Mouse (Mus musculus) myocyte (in vitro differentiated cells): ENCODE measurements around the gene Olfr907. TPM values are rescaled to one million over a fixed set of nuclear protein-coding genes. Genes with fewer than 3 reads are reported as not detected.

Source experiments
- H3K27me3 ChIP-seq: one replicate; pipeline ENCODE4 v1.6.1; 2011; ENCODE audit not compliant: control insufficient read depth, insufficient read depth, insufficient read length
- H3K36me3 ChIP-seq: one replicate; pipeline ENCODE4 v1.6.1; 2011; ENCODE audit not compliant: control insufficient read depth, insufficient read depth
- H3K4me2 ChIP-seq: one replicate; pipeline ENCODE4 v1.6.1; 2011; ENCODE audit warnings: low read depth, control low read depth
- H3K4me3 ChIP-seq: one replicate; pipeline ENCODE4 v1.5.1; 2011; ENCODE audit warnings: mild to moderate bottlenecking, control low read depth, moderate library complexity
- H3K79me2 ChIP-seq: one replicate; pipeline ENCODE4 v1.6.1; 2011; ENCODE audit not compliant: control insufficient read depth, insufficient read depth
- H3ac ChIP-seq: one replicate; pipeline ENCODE4 v1.6.1; 2011; ENCODE audit not compliant: control insufficient read depth, insufficient read length
- MAX ChIP-seq: IDR thresholded peaks from one replicate; pipeline ENCODE4 v1.6.1; 2011; ENCODE audit warnings: low read depth, mild to moderate bottlenecking, control low read depth
- MYOG ChIP-seq, 3 experiments: IDR thresholded peaks; one replicate each; pipeline ENCODE4 v1.6.1; 2011; ENCODE audit warnings: control low read depth in 2 of 3, low read depth in 2 of 3, mild to moderate bottlenecking in 2 of 3; ENCODE audit not compliant: insufficient read length in 2 of 3, control insufficient read depth in 1 of 3, insufficient read depth in 1 of 3
- REST ChIP-seq: IDR thresholded peaks from one replicate; pipeline ENCODE4 v1.6.1; 2011; ENCODE audit warnings: mild to moderate bottlenecking, control low read depth, moderate library complexity; ENCODE audit not compliant: insufficient read depth, insufficient read length
- TCF3 ChIP-seq: IDR thresholded peaks from one replicate; pipeline ENCODE4 v1.6.1; 2011; ENCODE audit warnings: low read depth, control low read depth; ENCODE audit not compliant: insufficient read length
- USF1 ChIP-seq: IDR thresholded peaks from one replicate; pipeline ENCODE4 v1.6.1; 2011; ENCODE audit warnings: low read depth, mild to moderate bottlenecking, control low read depth, moderate library complexity
- polyA plus RNA-seq: library from polyadenylated mRNA; unstranded; fragments of >200 nt; fragmentation: generic; extraction: Trizol; gene quantifications from one replicate; pipeline ENCODE4 v1.2.1, GENCODE M21; 2012; ENCODE audit warnings: missing spikeins

The Olfr907 gene
- polyA plus RNA-seq, 1 experiment = not detected

- no peaks in the 10 kb centered on the region for H3K36me3 ChIP-seq
- H3K79me2 ChIP-seq = no peaks in the 10 kb centered on the region
- H3K4me2 ChIP-seq = no peak within 1 kb of the TSS
- H3K4me3 ChIP-seq = no peak within 1 kb of the TSS
- H3K27me3 ChIP-seq = no peaks in the 10 kb centered on the region
- no peak within 1 kb of the TSS for H3ac ChIP-seq
- TF ChIP-seq MAX (no peak), USF1 (no peak), REST (no peak), TCF3 (no peak)
Measured at GRCm38 (mm10) chr9:38521280-38521679, 25.7 kb downstream of the Olfr907 start, which contains the start of gene Olfr911-ps1. Olfr911-ps1 (plus strand) TSS chr9:38521580.

- no peak within 1 kb of the TSS for H3ac ChIP-seq
- H3K36me3 ChIP-seq = no peaks in the 10 kb centered on the region
- TF ChIP-seq MYOG (IDR thresholded peaks at IDR 0.05; ENCODE audit: control insufficient read depth in 1 of 3, insufficient read depth in 1 of 3, insufficient read length in 2 of 3, low read depth in 2 of 3) = no peak
- H3K4me2 ChIP-seq = no peak within 1 kb of the TSS
- no peak within 1 kb of the TSS for H3K4me3 ChIP-seq
- H3K79me2 ChIP-seq = no peaks in the 10 kb centered on the region
- H3K27me3 ChIP-seq = no peaks in the 10 kb centered on the region
Measured at GRCm38 (mm10) chr9:38537549-38537948, 41.9 kb downstream of the Olfr907 start, which contains the start of gene Olfr910. Olfr910 (plus strand) TSS chr9:38537849.

Other genes starting within 250 kb of the Olfr907 start
- not detected for gene Olfr143, start 243.0 kb upstream of the Olfr907 start, polyA plus RNA-seq
- not detected for gene Olfr895, start 227.9 kb upstream of the Olfr907 start, polyA plus RNA-seq
- not detected for gene Olfr896-ps1, start 204.7 kb upstream of the Olfr907 start, polyA plus RNA-seq
- not detected for gene Olfr25, start 166.7 kb upstream of the Olfr907 start, polyA plus RNA-seq
- gene Olfr898, start 147.4 kb upstream of the Olfr907 start, polyA plus RNA-seq = not detected
- not detected for gene Olfr250, start 128.9 kb upstream of the Olfr907 start, polyA plus RNA-seq
- not detected for gene Olfr251, start 118.7 kb upstream of the Olfr907 start, polyA plus RNA-seq
- 0.01 TPM for gene Olfr147, start 94.1 kb upstream of the Olfr907 start, polyA plus RNA-seq
- 0.01 TPM for gene Olfr901, start 66.3 kb upstream of the Olfr907 start, polyA plus RNA-seq
- gene Olfr902, start 48.1 kb upstream of the Olfr907 start, polyA plus RNA-seq = not detected
- not detected for gene Olfr904, start 32.7 kb upstream of the Olfr907 start, polyA plus RNA-seq
- not detected for gene Olfr905, start 24.7 kb upstream of the Olfr907 start, polyA plus RNA-seq
- not detected for gene Olfr906, start 8.7 kb upstream of the Olfr907 start, polyA plus RNA-seq
- not detected for gene Olfr911-ps1, start 25.8 kb downstream of the Olfr907 start, polyA plus RNA-seq
- gene Olfr910, start 42.0 kb downstream of the Olfr907 start, polyA plus RNA-seq = not detected
- gene Olfr912, start 84.4 kb downstream of the Olfr907 start, polyA plus RNA-seq = not detected
- not detected for gene Olfr913, start 97.0 kb downstream of the Olfr907 start, polyA plus RNA-seq
- gene Olfr914, start 109.3 kb downstream of the Olfr907 start, polyA plus RNA-seq = not detected
- gene Olfr916, start 164.1 kb downstream of the Olfr907 start, polyA plus RNA-seq = not detected
- gene Olfr917, start 170.0 kb downstream of the Olfr907 start, polyA plus RNA-seq = not detected
- gene Olfr918, start 178.8 kb downstream of the Olfr907 start, polyA plus RNA-seq = not detected
- gene Olfr919, start 207.9 kb downstream of the Olfr907 start, polyA plus RNA-seq = not detected
- 10.3 TPM for gene Vwa5a, start 222.5 kb downstream of the Olfr907 start, polyA plus RNA-seq